Mouse (Mus musculus) heart, embryonic 14.5 days (tissue): ENCODE measurements around the gene Eml4. TPM values are rescaled to one million over a fixed set of nuclear protein-coding genes. Genes with fewer than 3 reads are reported as not detected.

Experiments used
- ATAC-seq: fragments of 200-750 bp; cut with Nextera tagmentation; 2 replicates; pipeline ENCODE4 v1.8.0; 2017; ENCODE audit warnings: low read depth, moderate TSS enrichment; ENCODE audit not compliant: insufficient number of reproducible peaks, insufficient read depth, low FRiP score
- H3K27ac ChIP-seq, 2 experiments: fragments of 200-500 bp in 1 of 2; fragments of 300-500 bp in 1 of 2; sonication (generic) in 1 of 2; replicated peaks in 1 of 2; 2 replicates each; pipeline ENCODE4 v1.5.1; 2012 to 2014; ENCODE audit warnings: low read depth in 2 of 2, low read length in 2 of 2, control low read depth in 1 of 2, mild to moderate bottlenecking in 1 of 2, mixed read lengths in 1 of 2; ENCODE audit not compliant: control insufficient read depth in 1 of 2, insufficient read depth in 1 of 2
- H3K27me3 ChIP-seq: fragments of 300-500 bp; sonication (generic); 2 replicates; pipeline ENCODE4 v1.6.1; 2014; ENCODE audit warnings: mild to moderate bottlenecking, low read length, control low read depth; ENCODE audit not compliant: control insufficient read depth, insufficient read depth
- H3K36me3 ChIP-seq: fragments of 300-500 bp; sonication (generic); 2 replicates; pipeline ENCODE4 v1.6.1; 2014; ENCODE audit warnings: mild to moderate bottlenecking, control low read depth, low read length, mixed read lengths; ENCODE audit not compliant: control insufficient read depth, insufficient read depth
- H3K4me1 ChIP-seq, 2 experiments: fragments of 200-500 bp in 1 of 2; fragments of 300-500 bp in 1 of 2; sonication (generic) in 1 of 2; 2 replicates each; pipeline ENCODE4 v1.6.1; 2012 to 2014; ENCODE audit warnings: low read length in 2 of 2, control low read depth in 1 of 2, mixed read lengths in 1 of 2; ENCODE audit not compliant: control insufficient read depth in 2 of 2, insufficient read depth in 2 of 2
- H3K4me2 ChIP-seq: fragments of 300-500 bp; sonication (generic); 2 replicates; pipeline ENCODE4 v1.6.1; 2014; ENCODE audit warnings: mild to moderate bottlenecking, low read length
- H3K4me3 ChIP-seq, 2 experiments: fragments of 200-500 bp in 1 of 2; fragments of 300-500 bp in 1 of 2; sonication (generic) in 1 of 2; 2 replicates each; pipeline ENCODE4 v1.5.1; 2012 to 2014; ENCODE audit warnings: low read length in 2 of 2, mild to moderate bottlenecking in 2 of 2, control low read depth in 1 of 2, low read depth in 1 of 2, moderate library complexity in 1 of 2; ENCODE audit not compliant: control insufficient read depth in 1 of 2, insufficient read depth in 1 of 2
- H3K9ac ChIP-seq: fragments of 300-500 bp; sonication (generic); 2 replicates; pipeline ENCODE4 v1.6.1; 2014; ENCODE audit warnings: mild to moderate bottlenecking, low read length
- H3K9me3 ChIP-seq: fragments of 300-500 bp; sonication (generic); 2 replicates; pipeline ENCODE4 v1.6.1; 2016; ENCODE audit warnings: low read length, control low read depth; ENCODE audit not compliant: control insufficient read depth
- WGBS: fragments of 180-500 bp; shearing (Covaris S2); extraction: QIAGEN DNeasy Blood & Tissue Kit; methylation state at CpG from one replicate; pipeline ENCODE4 v1.1.7; 2014; 5-methylcytosine and 5-hydroxymethylcytosine counted together
- polyA plus RNA-seq: library from polyadenylated mRNA; unstranded; fragments of >200 nt; fragmentation: Nextera tagmentation; extraction: Ambion mirVana; gene quantifications from 2 replicates; pipeline ENCODE4 v1.2.1, GENCODE M21; 2014

The Eml4 gene
- polyA plus RNA-seq = 16.9 and 20.7 TPM in 2 replicates

DNA sequence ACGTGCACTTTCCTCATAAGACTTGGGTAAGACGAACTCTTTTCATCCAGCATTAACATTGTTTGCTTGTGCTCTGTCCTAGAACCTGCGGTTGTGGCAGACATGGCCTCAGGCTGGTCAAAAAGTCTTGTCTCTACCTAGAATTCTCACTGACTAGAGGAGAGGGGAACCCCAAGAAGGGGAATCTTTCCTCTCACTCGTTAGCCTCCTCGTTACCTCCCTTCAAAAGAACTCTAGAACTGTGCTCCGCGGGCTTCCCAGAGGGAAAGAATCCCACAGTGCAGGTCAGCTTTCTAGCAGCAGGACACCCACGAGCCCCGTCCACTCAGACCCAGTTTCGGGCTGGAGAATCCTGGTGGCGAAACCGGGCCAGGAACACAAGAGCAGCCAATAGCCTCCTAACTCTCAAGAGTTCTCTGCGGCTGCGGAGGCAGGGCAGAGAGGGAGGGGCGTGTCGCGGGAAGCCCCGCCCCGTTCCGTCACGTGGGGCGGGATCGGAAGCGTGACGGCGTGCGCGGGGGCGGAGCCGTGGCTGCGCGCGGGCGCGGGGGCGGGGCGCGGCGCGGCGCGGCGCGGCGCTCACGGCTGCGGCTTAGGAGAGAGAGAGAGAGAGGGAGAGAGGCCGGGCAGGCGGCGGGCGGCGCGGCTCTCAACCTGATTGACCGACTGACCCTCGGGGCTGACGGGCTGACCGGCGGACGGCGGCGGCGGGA, at the start of gene Eml4:
Eml4 (plus strand) TSS at position 553 of the 713 bp plus-strand sequence.
- Histone ChIP-seq H3K27me3 (no peaks in the 10 kb centered on the region), H3K27ac (peak within 1 kb of the TSS; percentile 88 to 89), H3K4me1 (peaks cover 0 to 24% of the 10 kb centered on the region in 2 experiments; a peak in 3 of 4 replicates), H3K36me3 (no peaks in the 10 kb centered on the region), H3K9ac (peak within 1 kb of the TSS; percentile 94), H3K4me3 (peak within 1 kb of the TSS; percentile 75 to 87), H3K4me2 (peak within 1 kb of the TSS; percentile 79), H3K9me3 (no peaks in the 10 kb centered on the region)
- ATAC-seq = peak; percentile 95
- WGBS = 2% methylated on average over 46 of the region's 62 CpGs

DNA sequence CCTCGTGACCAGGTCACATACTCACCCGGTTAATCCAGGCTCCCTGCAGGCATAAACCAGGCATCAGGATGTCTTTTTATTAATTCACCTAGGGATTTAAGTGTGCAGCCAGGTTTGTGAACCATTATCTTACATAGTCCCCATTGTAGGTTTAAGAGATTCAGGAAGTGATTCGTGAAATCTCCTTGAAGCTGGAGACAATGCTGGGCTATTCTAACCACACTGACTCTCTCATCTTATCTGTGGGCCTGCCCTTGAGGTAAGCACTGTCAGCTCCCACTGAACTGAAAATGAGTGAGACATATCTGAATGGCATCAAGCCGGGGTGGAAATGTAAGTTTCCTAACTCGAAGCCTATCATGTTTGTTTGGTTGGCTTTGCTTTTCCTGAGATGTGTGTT, 49.3 kb upstream of the Eml4 start:
- Histone ChIP-seq H3K4me1 (no peaks in the 10 kb centered on the region), H3K9ac (no peak overlapping the region), H3K36me3 (no peaks in the 10 kb centered on the region), H3K27me3 (no peaks in the 10 kb centered on the region), H3K27ac (no peak overlapping the region), H3K9me3 (no peaks in the 10 kb centered on the region), H3K4me3 (no peak overlapping the region), H3K4me2 (no peak overlapping the region)
- 50% methylated on average over 5 of the region's 5 CpGs for WGBS
- no peak for ATAC-seq

DNA sequence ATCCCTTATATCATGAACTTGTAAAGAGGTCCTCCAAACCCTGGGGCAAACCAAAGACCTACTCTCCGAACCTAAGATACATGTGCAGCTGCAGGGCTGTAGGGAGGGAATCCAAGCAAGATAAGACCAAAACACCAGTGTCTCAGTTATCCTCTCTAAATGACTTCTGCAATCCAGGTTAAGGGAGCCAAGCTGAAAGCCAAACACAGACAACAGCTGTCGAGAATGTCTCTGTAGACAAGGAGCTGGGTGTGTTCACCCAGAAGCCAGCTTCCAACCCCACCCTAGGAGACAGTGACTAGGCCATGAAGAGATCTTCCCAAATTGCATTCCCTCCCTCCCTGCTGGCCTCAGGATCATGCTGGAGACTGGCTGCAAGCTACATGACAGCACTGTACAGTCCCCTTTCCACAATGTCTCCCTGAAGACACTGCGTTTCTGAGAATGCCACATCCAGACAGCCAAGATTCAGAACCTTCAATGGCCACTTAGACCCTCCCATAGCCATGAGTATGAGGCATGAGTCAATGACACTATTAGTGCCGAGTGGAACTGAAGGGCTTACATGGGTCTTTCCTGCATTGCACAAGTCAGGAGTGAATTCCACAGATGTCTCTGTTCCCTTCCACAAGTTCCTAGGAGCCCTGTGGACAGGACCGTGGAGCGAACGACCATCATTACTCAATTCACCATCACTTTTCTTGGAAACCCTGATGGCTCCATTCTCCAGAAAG, 46.5 kb upstream of the Eml4 start:
- Histone ChIP-seq H3K4me3 (no peak overlapping the region), H3K4me2 (no peak overlapping the region), H3K27me3 (no peaks in the 10 kb centered on the region), H3K9me3 (no peaks in the 10 kb centered on the region), H3K9ac (no peak overlapping the region), H3K4me1 (peaks cover 6 to 7% of the 10 kb centered on the region in 2 experiments), H3K27ac (no peak overlapping the region), H3K36me3 (no peaks in the 10 kb centered on the region)
- WGBS = 63% methylated on average over 7 of the region's 7 CpGs
- no peak for ATAC-seq

DNA sequence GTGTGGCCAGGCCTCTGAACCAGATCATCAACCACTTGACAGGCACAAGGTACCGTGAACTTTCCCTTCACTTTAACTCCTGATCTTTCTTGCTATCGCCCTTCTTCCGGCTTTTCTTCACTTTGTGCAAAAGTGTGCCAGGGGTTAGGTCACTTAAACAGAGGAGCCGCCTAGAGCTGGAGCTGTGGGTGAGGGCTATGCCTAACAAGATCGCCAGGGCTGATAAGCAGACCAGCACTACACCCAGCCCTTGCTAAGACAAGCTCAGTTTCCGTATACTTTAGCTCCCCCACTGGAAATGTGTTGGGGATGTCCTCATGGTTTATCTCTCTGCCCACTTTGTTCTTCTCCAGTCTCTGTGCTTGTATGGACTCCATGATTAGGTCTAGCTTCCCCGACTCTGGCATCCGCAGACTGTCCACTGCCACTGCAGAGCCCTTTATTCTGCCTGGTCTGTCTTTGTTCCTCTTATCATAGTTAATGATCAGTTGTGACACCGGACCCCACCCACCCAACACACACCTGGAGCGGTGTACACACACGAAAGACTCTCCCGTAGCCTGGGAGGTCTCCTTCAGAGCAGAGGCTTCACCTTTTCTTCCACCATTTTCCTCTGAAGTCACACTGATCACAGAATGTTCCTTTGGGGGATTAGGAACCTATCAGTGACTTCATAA, 43.6 kb upstream of the Eml4 start:
- Histone ChIP-seq H3K9ac (no peak overlapping the region), H3K4me3 (no peak overlapping the region), H3K4me2 (no peak overlapping the region), H3K27me3 (no peaks in the 10 kb centered on the region), H3K36me3 (no peaks in the 10 kb centered on the region), H3K4me1 (peaks cover 13 to 17% of the 10 kb centered on the region in 2 experiments), H3K9me3 (no peaks in the 10 kb centered on the region), H3K27ac (no peak overlapping the region)
- ATAC-seq = no peak
- 73% methylated on average over 12 of the region's 12 CpGs for WGBS

DNA sequence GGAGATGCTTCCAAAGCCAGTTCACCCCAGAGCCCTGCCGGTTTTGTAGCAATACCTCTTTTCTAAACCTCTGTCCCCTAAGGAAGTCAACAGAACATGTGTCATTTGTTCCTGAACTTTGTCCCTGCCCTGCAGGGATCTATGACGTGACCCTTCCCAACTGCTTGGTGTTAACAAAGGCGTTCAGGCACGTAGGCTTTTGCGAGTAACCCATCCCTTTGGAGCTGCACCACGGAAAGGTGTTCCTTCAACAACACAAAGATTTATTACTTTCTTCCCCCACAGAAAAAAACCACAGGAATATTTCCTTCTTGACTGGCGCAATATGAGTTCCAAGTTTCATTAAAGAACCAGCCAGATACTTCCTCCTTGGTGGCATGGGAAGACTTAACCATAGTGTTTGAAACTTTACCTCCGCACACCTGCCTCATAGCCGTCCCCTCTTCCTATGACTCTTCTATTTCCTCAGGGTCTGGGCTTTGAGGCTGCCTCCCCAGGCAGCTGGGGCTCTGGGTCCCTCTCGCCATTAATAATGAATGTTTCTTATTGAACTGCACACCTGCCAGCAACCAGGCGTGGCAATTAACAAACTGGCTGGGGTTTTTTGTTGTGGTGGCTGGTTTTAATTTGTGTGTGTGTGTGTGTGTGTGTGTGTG, 43.0 kb upstream of the Eml4 start:
- Histone ChIP-seq H3K4me3 (no peak overlapping the region), H3K4me1 (peaks cover 20 to 24% of the 10 kb centered on the region in 2 experiments), H3K36me3 (no peaks in the 10 kb centered on the region), H3K9ac (no peak overlapping the region), H3K27me3 (no peaks in the 10 kb centered on the region), H3K27ac (no peak overlapping the region), H3K9me3 (no peaks in the 10 kb centered on the region), H3K4me2 (no peak overlapping the region)
- 84% methylated on average over 11 of the region's 11 CpGs for WGBS
- ATAC-seq = no peak

DNA sequence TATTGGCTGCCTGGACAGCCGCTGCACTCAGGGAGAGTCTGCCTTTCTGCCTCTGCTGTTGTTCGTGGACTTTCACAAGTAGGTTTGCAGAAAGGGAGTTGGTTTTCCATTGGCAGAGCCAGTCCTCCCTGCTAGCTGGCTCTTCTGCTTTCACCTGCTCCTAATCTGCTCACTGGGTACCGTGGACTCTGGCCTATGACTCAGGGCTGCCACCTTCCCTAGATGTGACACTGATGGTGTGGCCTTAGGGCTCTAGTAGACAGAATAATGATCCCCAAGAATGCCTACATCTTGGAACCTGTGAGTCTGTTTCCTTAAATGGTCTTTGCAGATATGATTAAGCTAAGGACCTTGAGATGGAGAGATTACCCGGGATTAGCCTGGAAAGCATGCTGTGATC, 42.3 kb upstream of the Eml4 start:
- WGBS = 46% methylated on average over 4 of the region's 4 CpGs
- no peak overlapping the region for H3K4me2 ChIP-seq
- peaks cover 20 to 30% of the 10 kb centered on the region in 2 experiments for H3K4me1 ChIP-seq
- no peak for ATAC-seq
- no peak overlapping the region for H3K4me3 ChIP-seq
- no peaks in the 10 kb centered on the region for H3K27me3 ChIP-seq
- H3K36me3 ChIP-seq = no peaks in the 10 kb centered on the region
- H3K9me3 ChIP-seq = no peaks in the 10 kb centered on the region
- H3K27ac ChIP-seq = no peak overlapping the region
- no peak overlapping the region for H3K9ac ChIP-seq

DNA sequence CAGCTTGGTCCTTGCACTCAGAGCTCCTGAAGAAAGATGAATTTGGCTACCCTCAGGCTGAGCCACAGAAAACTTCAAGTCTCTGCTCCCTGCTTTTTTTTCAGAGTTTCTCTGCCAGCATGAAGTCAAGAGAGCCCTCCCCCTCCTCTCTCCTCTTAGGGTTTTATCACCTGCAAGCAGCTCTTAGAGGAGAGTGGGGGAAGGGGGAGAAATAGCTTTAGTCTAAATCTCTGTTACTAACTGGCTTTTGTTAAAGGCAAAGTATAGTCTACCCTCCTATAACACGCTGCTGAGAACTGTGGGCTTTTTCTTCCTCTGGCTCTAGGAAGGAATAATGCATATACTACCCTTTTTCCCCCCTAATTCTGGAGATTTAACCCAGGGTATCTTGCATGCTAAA, 41.5 kb upstream of the Eml4 start:
- no peak overlapping the region for H3K9ac ChIP-seq
- H3K4me3 ChIP-seq = no peak overlapping the region
- H3K9me3 ChIP-seq = no peaks in the 10 kb centered on the region
- no peaks in the 10 kb centered on the region for H3K36me3 ChIP-seq
- H3K4me2 ChIP-seq = no peak overlapping the region
- no peaks in the 10 kb centered on the region for H3K27me3 ChIP-seq
- ATAC-seq = no peak
- no peak overlapping the region for H3K27ac ChIP-seq
- peaks cover 20 to 32% of the 10 kb centered on the region in 2 experiments for H3K4me1 ChIP-seq
- 6% methylated on average over 1 of the region's 1 CpGs for WGBS
